Mouse (Mus musculus) left cerebral cortex, adult 18-20 months (tissue): Measurements from ENCODE around the gene Aplp1. TPM values are rescaled to one million over a fixed set of nuclear protein-coding genes. Genes with fewer than 3 reads are reported as not detected.

Source experiments
- DNase-seq, 2 experiments: peaks; one replicate each; pipeline ENCODE4 v3.0.0; 2021 to 2022; ENCODE audit warnings: low spot score in 2 of 2, mixed read lengths in 1 of 2
- total RNA-seq, 2 experiments: library from RNA; stranded (reverse); gene quantifications; 2 replicates each; pipeline ENCODE4 v1.2.3; 2021

The Aplp1 gene
- total RNA-seq, 2 experiments from 2014 or later, result 1,233 to 1,333 TPM

- no peak for DNase-seq
These were observed 32.6 kb downstream of the Aplp1 start for GRCm38 (mm10) chr7:30412735-30413147.

- no peak for DNase-seq
These were observed 34.3 kb downstream of the Aplp1 start for GRCm38 (mm10) chr7:30411023-30411422.

GRCm38 (mm10) chr7:30409789-30410188, 35.5 kb downstream of the Aplp1 start:
- no peak for DNase-seq

- DNase-seq, result no peak
These were observed 36.7 kb downstream of the Aplp1 start for GRCm38 (mm10) chr7:30408639-30409038.

- no peak for DNase-seq
These were observed 43.0 kb downstream of the Aplp1 start for GRCm38 (mm10) chr7:30402343-30402742.

GRCm38 (mm10) chr7:30399671-30400070, 45.7 kb downstream of the Aplp1 start:
- no peak for DNase-seq

GRCm38 (mm10) chr7:30394871-30395270, 50.5 kb downstream of the Aplp1 start:
- no peak for DNase-seq

GRCm38 (mm10) chr7:30394379-30394778, 51.0 kb downstream of the Aplp1 start:
- DNase-seq, result no peak

GRCm38 (mm10) chr7:30393631-30394030, 51.7 kb downstream of the Aplp1 start:
- peak in 1 of 2 experiments; percentile 9 for DNase-seq

GRCm38 (mm10) chr7:30392746-30393520, 52.4 kb downstream of the Aplp1 start:
- DNase-seq, result no peak

Other genes with a start within 250 kb of the Aplp1 start
- gene Capns1, start 246.7 kb downstream of the Aplp1 start, total RNA-seq, result 100 to 1,000 TPM; 174 to 176 TPM
- gene Polr2i, start 213.6 kb downstream of the Aplp1 start, total RNA-seq, result 10 to 100 TPM; 58.0 to 60.0 TPM
- gene Tbcb, start 213.3 kb downstream of the Aplp1 start, total RNA-seq, result 100 to 1,000 TPM; 127 to 141 TPM
- gene Ovol3, start 209.8 kb downstream of the Aplp1 start, total RNA-seq, result not detected
- gene Thap8, start 165.4 kb downstream of the Aplp1 start, total RNA-seq, result under 1 TPM; 0.26 to 0.37 TPM
- 1 to 10 TPM; 1.1 to 1.9 TPM for gene Wdr62, start 165.1 kb downstream of the Aplp1 start, total RNA-seq
- 100 to 1,000 TPM; 443 to 457 TPM for gene Clip3, start 153.8 kb downstream of the Aplp1 start, total RNA-seq
- gene Alkbh6, start 136.8 kb downstream of the Aplp1 start, total RNA-seq, result 10 to 100 TPM; 67.0 to 68.5 TPM
- 10 to 100 TPM; 13.8 to 15.6 TPM for gene Syne4, start 130.7 kb downstream of the Aplp1 start, total RNA-seq
- gene E130208F15Rik, start 123.8 kb downstream of the Aplp1 start, total RNA-seq, result under 1 TPM; 0.35 to 0.56 TPM
- 1 to 10 TPM; 6.4 to 7.5 TPM for gene Sdhaf1, start 121.6 kb downstream of the Aplp1 start, total RNA-seq
- gene Lrfn3, start 82.8 kb downstream of the Aplp1 start, total RNA-seq, result 10 to 100 TPM; 33.5 to 36.4 TPM
- 10 to 100 TPM; 29.8 to 30.7 TPM for gene Tyrobp, start 31.8 kb downstream of the Aplp1 start, total RNA-seq
- 1 to 10 TPM in 1 of 2 experiments, not detected in 1; 1.8 TPM for gene Hcst, start 25.7 kb downstream of the Aplp1 start, total RNA-seq
- gene Nfkbid, start 23.8 kb downstream of the Aplp1 start, total RNA-seq, result 1 to 10 TPM; 3.9 to 4.1 TPM
- gene Kirrel2, start 12.2 kb upstream of the Aplp1 start, total RNA-seq, result 1 to 10 TPM; 8.2 to 8.3 TPM
- gene Nphs1, start 12.8 kb upstream of the Aplp1 start, total RNA-seq, result under 1 TPM; 0.44 to 0.52 TPM
- not detected for gene Prodh2, start 48.1 kb upstream of the Aplp1 start, total RNA-seq
- 100 to 1,000 TPM; 179 to 187 TPM for gene Arhgap33, start 89.5 kb upstream of the Aplp1 start, total RNA-seq
- gene Hspb6, start 106.6 kb upstream of the Aplp1 start, total RNA-seq, result 1 to 10 TPM; 3.7 to 4.3 TPM
- 1 to 10 TPM; 3.8 TPM for gene Proser3, start 106.8 kb upstream of the Aplp1 start, total RNA-seq
- 10 to 100 TPM; 56.8 to 60.4 TPM for gene Lin37, start 114.3 kb upstream of the Aplp1 start, total RNA-seq
- 10 to 100 TPM; 64.4 to 71.5 TPM for gene U2af1l4, start 117.8 kb upstream of the Aplp1 start, total RNA-seq
- gene Gm49396, start 117.8 kb upstream of the Aplp1 start, total RNA-seq, result 1 to 10 TPM; 7.5 to 8.1 TPM
- 10 to 100 TPM; 87.7 to 94.4 TPM for gene Psenen, start 118.1 kb upstream of the Aplp1 start, total RNA-seq
- gene Igflr1, start 119.9 kb upstream of the Aplp1 start, total RNA-seq, result 1 to 10 TPM; 2.9 to 4.7 TPM
- 10 to 100 TPM; 40.0 to 48.4 TPM for gene Kmt2b, start 143.2 kb upstream of the Aplp1 start, total RNA-seq
- gene Zbtb32, start 153.4 kb upstream of the Aplp1 start, total RNA-seq, result not detected
- under 1 TPM; 0.26 to 0.70 TPM for gene Upk1a, start 167.3 kb upstream of the Aplp1 start, total RNA-seq
- 100 to 1,000 TPM; 606 to 625 TPM for gene Cox6b1, start 180.6 kb upstream of the Aplp1 start, total RNA-seq
- not detected for gene Etv2, start 190.3 kb upstream of the Aplp1 start, total RNA-seq
- gene Rbm42, start 204.8 kb upstream of the Aplp1 start, total RNA-seq, result 10 to 100 TPM; 66.6 to 79.5 TPM
- gene Haus5, start 219.5 kb upstream of the Aplp1 start, total RNA-seq, result 1 to 10 TPM; 5.2 to 7.6 TPM
- gene Pmis2, start 226.1 kb upstream of the Aplp1 start, total RNA-seq, result not detected